Mouse (Mus musculus): ENCODE measurements at regions not wholly inside any gene's neighbourhood (a gene's known extent, or its start where the extent isn't known, plus 50 kb on each side); places are given as distances from the start of the nearest gene placed in this dataset.

DNA sequence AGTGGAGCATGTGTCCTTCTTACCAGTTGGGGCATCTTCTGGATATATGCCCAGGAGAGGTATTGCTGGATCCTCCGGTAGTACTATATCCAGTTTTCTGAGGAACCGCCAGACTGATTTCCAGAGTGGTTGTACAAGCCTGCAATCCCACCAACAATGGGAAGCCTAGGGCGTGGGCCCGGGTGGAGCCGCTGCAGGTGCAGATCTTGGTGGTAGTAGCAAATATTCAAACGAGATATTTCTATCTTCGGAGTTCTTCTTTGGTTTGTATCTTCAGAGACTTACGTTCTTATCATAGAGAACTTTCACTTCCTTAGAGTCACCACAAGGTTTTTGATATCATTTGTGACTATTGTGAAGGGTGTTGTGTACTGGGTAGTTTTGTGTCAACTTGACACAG, 60.2 kb upstream of the Btbd35f28 start:
- peak; percentile 49 for ATAC-seq
